Mouse (Mus musculus): ENCODE results near the gene Mab21l1. TPM values are rescaled to one million over a fixed set of nuclear protein-coding genes. Genes with fewer than 3 reads are reported as not detected.
A peak's percentile ranks its signal among the peaks of the same experiment; 100 is the strongest.

The Mab21l1 gene
- polyA plus RNA-seq, 1 experiment from 2014 or later: 9.9 TPM

DNA sequence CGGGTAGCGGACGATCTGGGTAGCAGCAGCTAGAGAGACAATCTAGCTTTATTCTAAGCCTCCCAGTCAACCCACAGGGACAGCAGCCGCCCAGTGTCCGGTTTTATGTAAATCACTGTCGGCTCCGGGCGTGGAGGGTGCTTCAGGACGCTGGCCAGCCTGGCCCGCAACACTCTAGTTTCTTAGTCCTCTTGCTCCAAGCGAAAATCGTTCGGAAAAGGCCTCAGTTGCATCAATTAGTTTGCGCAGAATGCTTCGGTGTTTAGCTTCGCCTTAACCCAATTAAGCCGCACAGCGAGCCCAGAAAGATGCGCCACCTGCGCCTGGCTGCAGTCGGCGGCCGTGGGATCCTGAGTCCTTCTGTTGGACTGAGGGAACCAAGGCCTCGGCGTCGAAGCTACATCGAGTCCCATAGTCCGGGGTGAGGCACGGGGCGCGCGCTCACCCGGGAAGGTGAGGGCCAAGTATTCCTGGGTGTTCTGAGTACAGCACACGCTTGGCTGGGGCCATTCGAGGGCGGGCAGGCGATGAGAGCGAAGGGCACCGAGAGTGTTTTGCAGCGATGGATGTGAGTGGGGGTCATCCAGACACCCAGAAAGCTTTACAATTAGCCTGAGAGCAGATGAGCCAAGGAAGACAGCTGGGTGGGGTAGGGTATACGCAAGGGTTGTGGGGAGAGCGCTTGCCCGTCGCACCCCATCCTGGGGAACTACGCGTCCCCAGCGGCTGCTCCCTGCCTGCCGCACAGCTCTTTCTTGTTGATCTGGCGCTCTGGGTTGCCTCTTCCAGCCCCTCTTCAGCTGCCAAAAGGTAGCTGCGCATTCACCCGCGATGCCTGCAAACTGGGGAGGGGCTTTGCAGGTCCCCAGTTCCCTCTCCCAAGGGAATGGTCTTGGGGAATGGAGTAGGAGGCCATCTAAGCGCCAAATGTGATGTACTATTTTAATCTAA lies 1.9 kb upstream of the Mab21l1 start:
- ATAC-seq (ENCODE audit: insufficient read depth, low FRiP score, low read depth): no peak; the same call in 1 of the 2 replicates
- WGBS: 11% methylated on average over 53 of the region's 53 CpGs
- Histone ChIP-seq H3K27ac (no peak overlapping the region), H3K4me3 (replicated peaks) (peak overlapping the region; percentile 0; the same call in 1 of the 2 replicates), H3K27me3 (replicated peaks) (peaks cover 43% of the 10 kb centered on the region), H3K9ac (no peak overlapping the region), H3K4me2 (peak overlapping the region; percentile 29), H3K9me3 (no peaks in the 10 kb centered on the region), H3K4me1 (no peaks in the 10 kb centered on the region; the same call in none of the 2 replicates), H3K36me3 (no peaks in the 10 kb centered on the region)

GRCm38 (mm10) chr3:55781429-55782055 lies 768 bp upstream of the Mab21l1 start:
- H3K9me3 ChIP-seq: no peaks in the 10 kb centered on the region
- H3K36me3 ChIP-seq: no peaks in the 10 kb centered on the region
- WGBS: 38% methylated on average over 5 of the region's 5 CpGs
- no peak overlapping the region for H3K4me2 ChIP-seq
- H3K4me1 ChIP-seq: no peaks in the 10 kb centered on the region; the same call in none of the 2 replicates
- H3K27ac ChIP-seq: no peak overlapping the region
- peaks cover 46% of the 10 kb centered on the region for H3K27me3 ChIP-seq (replicated peaks)
- ATAC-seq (ENCODE audit: insufficient read depth, low FRiP score, low read depth): no peak
- H3K9ac ChIP-seq: no peak overlapping the region
- no peak overlapping the region for H3K4me3 ChIP-seq (replicated peaks)

- Histone ChIP-seq H3K27me3 (replicated peaks) (peaks cover 50% of the 10 kb centered on the region), H3K9ac (no peak overlapping the region), H3K9me3 (no peaks in the 10 kb centered on the region), H3K4me2 (peak overlapping the region; percentile 37), H3K27ac (no peak overlapping the region), H3K4me3 (replicated peaks) (peak overlapping the region; percentile 26), H3K4me1 (peaks cover 4% of the 10 kb centered on the region), H3K36me3 (no peaks in the 10 kb centered on the region)
- 31% methylated on average over 22 of the region's 22 CpGs for WGBS
- ATAC-seq (ENCODE audit: insufficient read depth, low FRiP score, low read depth): no peak
Measured at GRCm38 (mm10) chr3:55782771-55783170, 461 bp downstream of the Mab21l1 start.

DNA sequence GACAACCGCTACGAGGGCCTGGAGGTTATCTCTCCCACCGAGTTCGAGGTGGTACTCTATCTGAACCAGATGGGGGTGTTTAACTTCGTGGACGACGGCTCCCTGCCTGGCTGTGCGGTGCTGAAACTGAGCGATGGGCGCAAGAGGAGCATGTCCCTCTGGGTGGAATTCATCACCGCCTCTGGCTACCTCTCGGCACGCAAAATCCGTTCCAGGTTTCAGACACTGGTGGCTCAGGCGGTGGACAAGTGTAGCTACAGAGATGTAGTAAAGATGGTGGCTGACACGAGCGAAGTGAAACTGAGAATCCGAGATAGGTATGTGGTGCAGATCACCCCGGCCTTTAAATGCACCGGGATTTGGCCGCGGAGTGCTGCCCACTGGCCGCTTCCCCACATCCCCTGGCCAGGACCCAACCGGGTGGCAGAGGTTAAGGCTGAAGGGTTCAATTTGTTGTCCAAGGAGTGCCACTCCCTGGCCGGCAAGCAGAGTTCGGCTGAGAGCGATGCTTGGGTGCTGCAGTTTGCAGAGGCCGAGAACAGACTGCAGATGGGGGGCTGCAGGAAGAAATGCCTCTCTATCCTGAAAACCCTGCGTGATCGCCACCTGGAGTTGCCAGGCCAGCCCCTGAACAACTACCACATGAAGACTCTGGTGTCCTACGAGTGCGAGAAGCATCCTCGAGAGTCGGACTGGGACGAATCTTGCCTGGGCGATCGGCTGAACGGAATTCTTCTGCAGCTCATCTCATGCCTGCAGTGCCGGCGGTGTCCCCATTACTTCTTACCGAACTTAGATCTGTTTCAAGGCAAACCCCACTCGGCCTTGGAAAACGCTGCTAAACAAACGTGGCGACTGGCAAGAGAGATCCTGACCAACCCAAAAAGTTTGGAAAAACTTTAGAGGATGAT lies 1.1 kb downstream of the Mab21l1 start:
- H3K4me2 ChIP-seq: peak overlapping the region; percentile 37
- WGBS: 32% methylated on average over 45 of the region's 45 CpGs

DNA sequence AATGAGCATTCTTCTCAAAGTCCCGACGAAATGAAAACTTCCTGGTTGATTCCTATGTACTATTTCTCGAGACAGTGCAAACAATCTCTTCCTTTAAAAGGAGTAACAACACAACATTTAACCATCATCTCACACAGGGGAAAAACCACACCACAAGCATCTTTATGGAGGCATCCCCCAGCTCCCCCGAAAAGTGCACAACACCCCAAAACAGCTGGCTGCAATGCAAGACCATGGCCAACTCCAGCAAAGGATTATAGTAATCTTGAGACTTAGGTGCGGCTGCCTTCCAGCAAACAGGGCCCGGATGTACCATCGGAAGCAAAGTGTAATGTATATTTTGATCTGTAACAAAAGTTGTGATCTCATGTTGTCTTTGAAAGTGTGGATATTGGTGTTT lies 1.8 kb downstream of the Mab21l1 start:
- Histone ChIP-seq H3K9ac (no peak overlapping the region), H3K36me3 (no peaks in the 10 kb centered on the region), H3K4me3 (replicated peaks) (peak overlapping the region; percentile 26), H3K27me3 (replicated peaks) (peaks cover 48% of the 10 kb centered on the region), H3K4me1 (peaks cover 4% of the 10 kb centered on the region), H3K27ac (no peak overlapping the region), H3K4me2 (no peak overlapping the region; the same call in 1 of the 2 replicates), H3K9me3 (no peaks in the 10 kb centered on the region)
- no peak for ATAC-seq (ENCODE audit: insufficient read depth, low FRiP score, low read depth)
- WGBS: 41% methylated on average over 7 of the region's 7 CpGs

More for the DNA sequence above, 1.1 kb downstream of the Mab21l1 start:
- Histone ChIP-seq H3K4me1 (peaks cover 4% of the 10 kb centered on the region), H3K4me3 (replicated peaks) (peak overlapping the region; percentile 26), H3K27me3 (replicated peaks) (peaks cover 50% of the 10 kb centered on the region), H3K9ac (no peak overlapping the region), H3K9me3 (no peaks in the 10 kb centered on the region), H3K36me3 (no peaks in the 10 kb centered on the region), H3K27ac (no peak overlapping the region)
- ATAC-seq (ENCODE audit: insufficient read depth, low FRiP score, low read depth): no peak

DNA sequence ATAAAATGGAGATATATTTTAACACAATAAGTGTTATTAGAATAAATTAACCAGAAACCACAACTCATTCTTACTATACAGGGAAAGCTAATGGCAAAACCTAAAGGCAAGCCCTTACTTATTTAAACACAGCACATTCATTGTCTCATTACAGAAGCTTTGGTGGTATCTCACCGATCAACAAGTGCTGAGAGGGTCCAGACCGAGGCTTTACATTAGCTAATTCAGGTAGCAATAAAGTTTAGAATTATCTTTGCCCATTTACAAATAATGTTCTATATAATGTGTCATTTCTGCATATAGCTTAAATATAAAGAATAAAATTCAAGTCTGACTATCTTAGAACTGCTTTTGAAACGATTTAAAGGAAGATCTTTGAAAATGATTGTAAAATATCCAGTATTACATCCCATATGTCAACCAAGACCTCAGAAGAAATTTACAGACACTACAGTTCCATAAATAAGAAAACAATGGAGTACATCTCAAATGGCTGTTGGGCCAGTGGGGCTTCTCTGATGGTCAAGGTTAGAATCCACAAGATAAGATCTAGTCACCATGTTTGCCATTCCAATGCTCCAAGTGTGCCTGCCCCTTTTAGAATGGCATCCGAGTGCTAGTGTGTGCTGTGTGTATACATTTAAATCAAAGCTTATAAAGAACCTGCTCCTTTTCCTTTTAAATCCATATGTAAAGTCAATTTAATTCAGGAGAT lies 3.1 kb downstream of the Mab21l1 start:
- H3K27ac ChIP-seq: no peak overlapping the region
- no peaks in the 10 kb centered on the region for H3K9me3 ChIP-seq
- no peak for ATAC-seq (ENCODE audit: insufficient read depth, low FRiP score, low read depth)
- no peak overlapping the region for H3K9ac ChIP-seq
- H3K36me3 ChIP-seq: no peaks in the 10 kb centered on the region
- no peak overlapping the region for H3K4me3 ChIP-seq (replicated peaks)
- peaks cover 4% of the 10 kb centered on the region for H3K4me1 ChIP-seq
- no peak overlapping the region for H3K4me2 ChIP-seq
- WGBS: 72% methylated on average over 4 of the region's 4 CpGs
- peaks cover 38% of the 10 kb centered on the region for H3K27me3 ChIP-seq (replicated peaks)

- H3K9ac ChIP-seq: no peak overlapping the region
- H3K9me3 ChIP-seq: no peaks in the 10 kb centered on the region
- H3K36me3 ChIP-seq: no peaks in the 10 kb centered on the region
- no peak overlapping the region for H3K4me3 ChIP-seq (replicated peaks)
- no peak overlapping the region for H3K27ac ChIP-seq
- 65% methylated on average over 3 of the region's 3 CpGs for WGBS
- peaks cover 31% of the 10 kb centered on the region for H3K27me3 ChIP-seq (replicated peaks)
- no peak for ATAC-seq (ENCODE audit: insufficient read depth, low FRiP score, low read depth)
- no peak overlapping the region for H3K4me2 ChIP-seq
- H3K4me1 ChIP-seq: peaks cover 4% of the 10 kb centered on the region; the same call in 1 of the 2 replicates
Measured at GRCm38 (mm10) chr3:55785981-55786725, 3.8 kb downstream of the Mab21l1 start.

DNA sequence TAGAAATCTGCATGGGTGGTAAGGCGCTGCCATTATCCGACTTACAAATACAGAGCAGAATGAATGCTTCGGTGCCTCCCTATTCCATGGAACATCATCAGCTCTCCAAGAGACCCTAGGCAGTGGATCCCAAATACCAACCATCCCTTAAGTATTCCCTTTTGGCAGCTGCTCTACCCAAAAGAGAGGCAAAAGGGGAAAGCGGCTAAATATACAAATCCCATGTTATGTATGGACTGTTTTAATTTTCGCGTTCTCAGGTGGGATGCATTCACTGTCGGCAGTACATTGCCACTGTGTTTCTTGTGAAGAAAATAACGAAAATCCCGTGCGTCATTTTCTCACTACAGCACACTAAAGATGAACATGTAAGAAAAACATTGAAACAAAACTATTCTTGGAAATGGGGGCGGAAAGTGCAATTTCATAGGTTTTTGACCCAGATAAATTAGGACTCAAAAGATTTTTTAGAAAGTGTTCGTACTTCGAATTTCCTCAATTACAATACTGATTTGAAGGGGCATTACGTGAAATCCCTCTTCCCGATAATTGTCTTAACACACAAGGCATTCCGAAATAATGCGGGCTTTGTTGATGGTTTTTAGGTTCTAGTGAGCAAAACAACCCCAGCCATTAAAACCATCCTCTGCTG lies 4.7 kb downstream of the Mab21l1 start:
- H3K27ac ChIP-seq: 0 out of 2 replicates have a peak overlapping the region, but pooled peaks have one; percentile 45
- WGBS: 40% methylated on average over 17 of the region's 17 CpGs
- peak overlapping the region; percentile 41 for H3K4me3 ChIP-seq (replicated peaks)
- 0 out of 2 replicates have a peak overlapping the region, but pooled peaks have one; percentile 26 for H3K9ac ChIP-seq
- peaks cover 25% of the 10 kb centered on the region for H3K27me3 ChIP-seq (replicated peaks)
- no peaks in the 10 kb centered on the region for H3K9me3 ChIP-seq
- H3K4me1 ChIP-seq: peaks cover 4% of the 10 kb centered on the region; the same call in 1 of the 2 replicates
- H3K4me2 ChIP-seq: peak overlapping the region; percentile 65
- H3K36me3 ChIP-seq: no peaks in the 10 kb centered on the region
- no peak for ATAC-seq (ENCODE audit: insufficient read depth, low FRiP score, low read depth)

- peak; percentile 52; the same call in 1 of the 2 replicates for ATAC-seq (ENCODE audit: insufficient read depth, low FRiP score, low read depth)
- Histone ChIP-seq H3K9ac (0 out of 2 replicates have a peak overlapping the region, but pooled peaks have one; percentile 26), H3K4me3 (replicated peaks) (peak overlapping the region; percentile 41), H3K36me3 (no peaks in the 10 kb centered on the region), H3K27ac (peak overlapping the region; percentile 45; the same call in 1 of the 2 replicates), H3K4me2 (peak overlapping the region; percentile 65), H3K4me1 (peaks cover 4% of the 10 kb centered on the region; the same call in 1 of the 2 replicates), H3K9me3 (no peaks in the 10 kb centered on the region), H3K27me3 (replicated peaks) (peaks cover 18% of the 10 kb centered on the region)
- 3% methylated on average over 54 of the region's 54 CpGs for WGBS
Measured at GRCm38 (mm10) chr3:55787487-55788213, 5.3 kb downstream of the Mab21l1 start.

Measured in stomach, embryonic 15.5 days (tissue).